Mouse (Mus musculus) retina, embryonic 14.5 days (tissue): ENCODE data around the gene Tjp3.
A peak's percentile ranks its signal among the peaks of the same experiment; 100 is the strongest.

Experiments
- DNase-seq: peaks from one replicate; pipeline ENCODE4 v3.0.0-alpha.2; 2015; ENCODE audit warnings: low spot score

The Tjp3 gene

GRCm38 (mm10) chr10:81291511-81292104 lies at the start of gene Tjp3:
Gene Tjp3 (minus strand): TSS chr10:81291581.
- no peak for DNase-seq

GRCm38 (mm10) chr10:81340551-81341332 lies 49.4 kb upstream of the Tjp3 start:
- DNase-seq = no peak

- DNase-seq = no peak
These were observed 45.2 kb upstream of the Tjp3 start for GRCm38 (mm10) chr10:81336558-81336957.

GRCm38 (mm10) chr10:81335393-81336340 lies 44.3 kb upstream of the Tjp3 start:
- DNase-seq = no peak

- no peak for DNase-seq
These were observed 42.9 kb upstream of the Tjp3 start for GRCm38 (mm10) chr10:81334324-81334723.

GRCm38 (mm10) chr10:81332277-81332676 lies 40.9 kb upstream of the Tjp3 start:
- no peak for DNase-seq

GRCm38 (mm10) chr10:81330007-81330406 lies 38.6 kb upstream of the Tjp3 start:
- no peak for DNase-seq

- DNase-seq = no peak
These were observed 38.0 kb upstream of the Tjp3 start for GRCm38 (mm10) chr10:81329194-81329975.

- DNase-seq = no peak
These were observed 37.0 kb upstream of the Tjp3 start, which contains the start of gene Tbxa2r for GRCm38 (mm10) chr10:81328386-81328785. Gene Tbxa2r (plus strand): TSS chr10:81328731.

- DNase-seq = no peak
These were observed 36.6 kb upstream of the Tjp3 start for GRCm38 (mm10) chr10:81327959-81328358.

- no peak for DNase-seq
These were observed 35.5 kb upstream of the Tjp3 start for GRCm38 (mm10) chr10:81326858-81327257.

- DNase-seq = no peak
These were observed 34.4 kb upstream of the Tjp3 start for GRCm38 (mm10) chr10:81325781-81326180.

GRCm38 (mm10) chr10:81325176-81325575 lies 33.8 kb upstream of the Tjp3 start:
- DNase-seq = no peak

- DNase-seq = no peak
These were observed 32.6 kb upstream of the Tjp3 start for GRCm38 (mm10) chr10:81323791-81324530.

GRCm38 (mm10) chr10:81323141-81323775 lies 31.9 kb upstream of the Tjp3 start:
- DNase-seq = no peak

- DNase-seq = no peak
These were observed 31.1 kb upstream of the Tjp3 start for GRCm38 (mm10) chr10:81322444-81322843.

- no peak for DNase-seq
These were observed 30.1 kb upstream of the Tjp3 start for GRCm38 (mm10) chr10:81321436-81321835.

- DNase-seq = peak; percentile 100
These were observed 29.4 kb upstream of the Tjp3 start, which contains the start of gene Cactin for GRCm38 (mm10) chr10:81320550-81321347. Gene Cactin (plus strand): TSS chr10:81321103.

GRCm38 (mm10) chr10:81319741-81320549 lies 28.6 kb upstream of the Tjp3 start:
- DNase-seq = peak; percentile 99
